Mouse (Mus musculus) heart, embryonic 14.5 days (tissue): ENCODE data around the gene Baiap2l2. TPM values are rescaled to one million over a fixed set of nuclear protein-coding genes. Genes with fewer than 3 reads are reported as not detected.

Experiments
- ATAC-seq: fragments of 200-750 bp; cut with Nextera tagmentation; 2 replicates; pipeline ENCODE4 v1.8.0; 2017; ENCODE audit warnings: low read depth, moderate TSS enrichment; ENCODE audit not compliant: insufficient number of reproducible peaks, insufficient read depth, low FRiP score
- H3K27ac ChIP-seq, 2 experiments: fragments of 200-500 bp in 1 of 2; fragments of 300-500 bp in 1 of 2; sonication (generic) in 1 of 2; replicated peaks in 1 of 2; 2 replicates each; pipeline ENCODE4 v1.5.1; 2012 to 2014; ENCODE audit warnings: low read depth in 2 of 2, low read length in 2 of 2, control low read depth in 1 of 2, mild to moderate bottlenecking in 1 of 2, mixed read lengths in 1 of 2; ENCODE audit not compliant: control insufficient read depth in 1 of 2, insufficient read depth in 1 of 2
- H3K27me3 ChIP-seq: fragments of 300-500 bp; sonication (generic); 2 replicates; pipeline ENCODE4 v1.6.1; 2014; ENCODE audit warnings: mild to moderate bottlenecking, low read length, control low read depth; ENCODE audit not compliant: control insufficient read depth, insufficient read depth
- H3K36me3 ChIP-seq: fragments of 300-500 bp; sonication (generic); 2 replicates; pipeline ENCODE4 v1.6.1; 2014; ENCODE audit warnings: mild to moderate bottlenecking, control low read depth, low read length, mixed read lengths; ENCODE audit not compliant: control insufficient read depth, insufficient read depth
- H3K4me1 ChIP-seq, 2 experiments: fragments of 200-500 bp in 1 of 2; fragments of 300-500 bp in 1 of 2; sonication (generic) in 1 of 2; 2 replicates each; pipeline ENCODE4 v1.6.1; 2012 to 2014; ENCODE audit warnings: low read length in 2 of 2, control low read depth in 1 of 2, mixed read lengths in 1 of 2; ENCODE audit not compliant: control insufficient read depth in 2 of 2, insufficient read depth in 2 of 2
- H3K4me2 ChIP-seq: fragments of 300-500 bp; sonication (generic); 2 replicates; pipeline ENCODE4 v1.6.1; 2014; ENCODE audit warnings: mild to moderate bottlenecking, low read length
- H3K4me3 ChIP-seq, 2 experiments: fragments of 200-500 bp in 1 of 2; fragments of 300-500 bp in 1 of 2; sonication (generic) in 1 of 2; 2 replicates each; pipeline ENCODE4 v1.5.1; 2012 to 2014; ENCODE audit warnings: low read length in 2 of 2, mild to moderate bottlenecking in 2 of 2, control low read depth in 1 of 2, low read depth in 1 of 2, moderate library complexity in 1 of 2; ENCODE audit not compliant: control insufficient read depth in 1 of 2, insufficient read depth in 1 of 2
- H3K9ac ChIP-seq: fragments of 300-500 bp; sonication (generic); 2 replicates; pipeline ENCODE4 v1.6.1; 2014; ENCODE audit warnings: mild to moderate bottlenecking, low read length
- H3K9me3 ChIP-seq: fragments of 300-500 bp; sonication (generic); 2 replicates; pipeline ENCODE4 v1.6.1; 2016; ENCODE audit warnings: low read length, control low read depth; ENCODE audit not compliant: control insufficient read depth
- WGBS: fragments of 180-500 bp; shearing (Covaris S2); extraction: QIAGEN DNeasy Blood & Tissue Kit; methylation state at CpG from one replicate; pipeline ENCODE4 v1.1.7; 2014; 5-methylcytosine and 5-hydroxymethylcytosine counted together
- polyA plus RNA-seq: library from polyadenylated mRNA; unstranded; fragments of >200 nt; fragmentation: Nextera tagmentation; extraction: Ambion mirVana; gene quantifications from 2 replicates; pipeline ENCODE4 v1.2.1, GENCODE M21; 2014

Gene Baiap2l2
- polyA plus RNA-seq, 1 experiment from 2014 or later: 13.9 TPM

DNA sequence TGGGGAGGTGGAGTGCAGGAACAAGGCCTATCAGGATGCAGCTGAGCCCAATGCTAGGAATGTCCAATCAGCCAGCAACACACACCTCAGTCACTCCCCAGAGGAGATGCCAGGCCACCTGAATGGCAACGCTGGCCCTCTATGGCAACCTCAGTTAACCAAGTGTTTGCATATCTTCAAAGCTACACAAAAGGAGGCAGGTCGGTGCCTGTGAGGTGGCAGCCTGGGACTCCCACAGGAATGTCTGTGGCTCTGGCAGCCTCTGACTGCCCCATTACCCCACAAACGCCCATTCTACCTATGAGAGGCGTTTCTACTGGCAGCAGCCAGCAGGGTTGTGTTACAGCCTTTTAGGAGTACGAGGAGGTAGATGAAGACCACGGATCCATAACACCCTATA, 13.2 kb upstream of the Baiap2l2 start:
- no peak overlapping the region for H3K4me3 ChIP-seq
- no peak overlapping the region for H3K27ac ChIP-seq
- no peaks in the 10 kb centered on the region for H3K9me3 ChIP-seq
- H3K36me3 ChIP-seq: no peaks in the 10 kb centered on the region
- no peak for ATAC-seq
- 94% methylated on average over 6 of the region's 6 CpGs for WGBS
- H3K4me2 ChIP-seq: no peak overlapping the region
- no peak overlapping the region for H3K9ac ChIP-seq
- H3K27me3 ChIP-seq: no peaks in the 10 kb centered on the region
- peaks cover 0 to 5% of the 10 kb centered on the region in 2 experiments; a peak in 1 of 4 replicates for H3K4me1 ChIP-seq

DNA sequence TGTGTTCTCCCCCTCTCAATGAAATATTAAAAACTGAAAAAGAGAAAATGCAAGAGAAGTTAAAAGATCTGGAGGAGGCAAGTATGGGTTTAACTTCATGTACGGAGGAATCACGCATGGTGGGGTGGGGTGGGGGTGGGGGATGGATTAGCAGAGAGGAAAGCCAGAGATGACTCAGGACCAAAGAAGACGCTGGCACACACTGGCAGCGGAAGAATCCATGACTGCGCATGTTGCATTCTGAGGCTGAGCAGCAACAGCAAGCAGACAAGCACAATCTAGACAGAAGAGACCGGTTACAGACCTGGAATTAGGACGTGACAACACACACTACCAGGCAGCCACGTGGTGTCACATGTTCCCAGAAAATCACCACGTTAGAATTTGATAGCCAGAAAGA, 7.4 kb upstream of the Baiap2l2 start:
- ATAC-seq: no peak
- H3K36me3 ChIP-seq: no peaks in the 10 kb centered on the region
- 82% methylated on average over 9 of the region's 9 CpGs for WGBS
- H3K4me2 ChIP-seq: no peak overlapping the region
- H3K27ac ChIP-seq: no peak overlapping the region
- no peak overlapping the region for H3K4me3 ChIP-seq
- no peaks in the 10 kb centered on the region for H3K4me1 ChIP-seq
- H3K9ac ChIP-seq: no peak overlapping the region
- no peaks in the 10 kb centered on the region for H3K9me3 ChIP-seq
- no peaks in the 10 kb centered on the region for H3K27me3 ChIP-seq

DNA sequence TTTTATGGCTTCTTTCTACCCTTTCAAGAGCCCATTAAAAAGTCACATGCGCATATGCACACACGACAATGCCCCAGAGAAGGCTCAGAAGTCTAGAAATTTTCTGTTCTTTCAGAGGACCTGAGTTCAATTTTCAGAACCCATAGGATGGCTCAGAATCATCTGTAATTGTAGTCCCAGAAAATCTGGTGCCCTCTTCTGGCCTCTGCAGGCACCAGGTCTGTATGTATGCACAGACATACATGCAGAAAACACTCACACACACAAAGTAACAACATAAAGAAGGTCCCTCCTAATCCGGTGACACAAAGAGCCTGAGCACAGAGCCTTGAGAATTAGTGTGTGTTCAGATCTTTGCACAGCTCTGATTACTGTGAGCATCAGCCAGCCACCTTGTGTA, 5.0 kb upstream of the Baiap2l2 start:
- Histone ChIP-seq H3K27me3 (no peaks in the 10 kb centered on the region), H3K27ac (no peak overlapping the region), H3K4me2 (no peak overlapping the region), H3K9me3 (no peaks in the 10 kb centered on the region), H3K4me1 (no peaks in the 10 kb centered on the region), H3K36me3 (no peaks in the 10 kb centered on the region; the same call in 1 of the 2 replicates), H3K4me3 (no peak overlapping the region), H3K9ac (no peak overlapping the region)
- 72% methylated on average over 3 of the region's 3 CpGs for WGBS
- no peak for ATAC-seq

- Histone ChIP-seq H3K9me3 (no peaks in the 10 kb centered on the region), H3K27ac (no peak overlapping the region), H3K4me3 (no peak overlapping the region), H3K4me2 (no peak overlapping the region), H3K27me3 (no peaks in the 10 kb centered on the region), H3K4me1 (no peaks in the 10 kb centered on the region; a peak in 1 of 4 replicates), H3K36me3 (no peaks in the 10 kb centered on the region; the same call in 1 of the 2 replicates), H3K9ac (no peak overlapping the region)
- 85% methylated on average over 12 of the region's 12 CpGs for WGBS
- no peak for ATAC-seq
Measured at GRCm38 (mm10) chr15:79289441-79289840, 4.1 kb upstream of the Baiap2l2 start.

GRCm38 (mm10) chr15:79288387-79288786, 3.0 kb upstream of the Baiap2l2 start:
- 83% methylated on average over 3 of the region's 3 CpGs for WGBS
- no peak overlapping the region for H3K4me3 ChIP-seq
- ATAC-seq: no peak
- H3K27me3 ChIP-seq: no peaks in the 10 kb centered on the region
- no peaks in the 10 kb centered on the region for H3K9me3 ChIP-seq
- no peaks in the 10 kb centered on the region; the same call in 1 of the 2 replicates for H3K36me3 ChIP-seq
- H3K4me1 ChIP-seq: no peaks in the 10 kb centered on the region; a peak in 1 of 4 replicates
- no peak overlapping the region for H3K4me2 ChIP-seq
- H3K27ac ChIP-seq: no peak overlapping the region
- no peak overlapping the region for H3K9ac ChIP-seq

GRCm38 (mm10) chr15:79287091-79287490, 1.8 kb upstream of the Baiap2l2 start:
- H3K9me3 ChIP-seq: no peaks in the 10 kb centered on the region
- 91% methylated on average over 7 of the region's 7 CpGs for WGBS
- H3K4me1 ChIP-seq: no peaks in the 10 kb centered on the region; a peak in 1 of 4 replicates
- no peak for ATAC-seq
- no peak overlapping the region for H3K4me2 ChIP-seq
- no peaks in the 10 kb centered on the region for H3K27me3 ChIP-seq
- H3K36me3 ChIP-seq: no peaks in the 10 kb centered on the region; the same call in 1 of the 2 replicates
- no peak overlapping the region for H3K9ac ChIP-seq
- H3K27ac ChIP-seq: no peak overlapping the region
- no peak overlapping the region for H3K4me3 ChIP-seq

DNA sequence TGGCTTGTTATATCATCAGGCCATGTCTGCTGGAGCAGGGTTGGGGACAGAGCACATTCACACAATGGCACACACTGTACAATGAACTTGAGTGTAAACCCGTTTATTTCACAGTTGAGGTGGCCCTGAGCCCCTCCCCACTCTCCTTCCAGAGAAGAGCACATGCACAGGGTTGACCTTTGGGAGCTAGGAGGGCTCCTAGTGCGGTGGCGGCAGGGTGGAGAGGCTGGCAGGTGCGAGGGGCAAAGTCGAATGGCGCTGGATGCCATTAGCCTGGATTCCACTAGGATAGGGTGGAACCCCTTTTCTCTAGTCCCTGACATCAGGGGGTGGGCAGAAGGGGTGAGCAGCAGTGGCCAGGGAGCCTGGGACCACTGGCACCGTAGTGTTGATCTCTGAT, 804 bp upstream of the Baiap2l2 start:
- Histone ChIP-seq H3K9me3 (no peaks in the 10 kb centered on the region), H3K4me3 (no peak overlapping the region), H3K27me3 (no peaks in the 10 kb centered on the region), H3K9ac (no peak overlapping the region), H3K4me1 (peaks cover 0 to 2% of the 10 kb centered on the region in 2 experiments; a peak in 1 of 4 replicates), H3K27ac (no peak overlapping the region), H3K36me3 (no peaks in the 10 kb centered on the region; the same call in 1 of the 2 replicates), H3K4me2 (no peak overlapping the region)
- WGBS: 87% methylated on average over 7 of the region's 7 CpGs
- no peak for ATAC-seq

DNA sequence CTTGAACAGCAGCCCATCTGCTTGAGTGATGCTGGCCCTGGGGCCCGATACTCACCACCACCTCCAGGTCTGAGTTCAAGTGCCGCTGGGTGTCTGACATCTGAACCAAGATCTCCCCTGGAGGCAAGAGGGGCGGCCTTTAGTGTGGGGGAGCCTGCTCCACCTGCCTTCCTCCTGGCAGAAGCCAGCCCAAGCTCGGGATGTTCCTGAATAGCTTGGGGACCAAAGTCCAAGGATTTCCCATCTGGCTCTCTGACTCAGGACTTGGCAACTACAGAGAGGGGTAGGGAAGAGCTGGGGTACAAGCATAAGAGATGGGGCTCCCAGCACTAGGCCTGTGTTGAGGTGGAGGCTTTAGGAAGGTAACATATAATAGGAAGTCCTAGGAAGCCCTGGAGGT, 2.0 kb downstream of the Baiap2l2 start:
- Histone ChIP-seq H3K27me3 (no peaks in the 10 kb centered on the region), H3K27ac (no peak overlapping the region), H3K9ac (no peak overlapping the region), H3K36me3 (no peaks in the 10 kb centered on the region; the same call in 1 of the 2 replicates), H3K9me3 (0 out of 2 replicates have a peak, but pooled peaks cover 3% of the 10 kb centered on the region), H3K4me3 (no peak overlapping the region), H3K4me2 (no peak overlapping the region), H3K4me1 (peaks cover 0 to 3% of the 10 kb centered on the region in 2 experiments; a peak in 1 of 4 replicates)
- 81% methylated on average over 4 of the region's 4 CpGs for WGBS
- no peak for ATAC-seq
